Mouse (Mus musculus): Measurements from ENCODE around the gene Trim33.

Gene Trim33

GRCm38 (mm10) chr3:103279182-103280149 lies at the start of gene Trim33:
Gene Trim33, plus strand, starts transcription at chr3:103279293.
- peak; percentile 88 to 94 for DNase-seq (ENCODE audit: low spot score in 2 of 2)

DNA sequence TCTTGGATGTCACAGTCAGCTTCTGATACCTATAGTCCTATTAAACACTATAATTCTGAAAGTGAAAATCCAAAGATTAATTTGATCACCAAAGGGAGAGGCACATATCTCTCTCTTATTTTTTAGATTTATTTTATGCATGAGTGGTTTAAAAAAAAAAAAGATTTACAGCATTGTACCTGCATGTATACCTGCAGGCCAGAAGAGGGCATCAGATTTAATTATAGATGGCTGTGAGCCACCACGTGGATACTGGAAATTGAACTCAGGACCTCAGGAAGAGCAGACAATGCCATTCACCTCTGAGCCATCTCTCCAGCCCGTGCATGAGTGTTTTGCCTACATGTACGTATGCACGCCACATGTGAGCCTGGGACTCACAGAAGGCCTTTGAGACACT lies 46.7 kb upstream of the Trim33 start:
- no peak for DNase-seq (ENCODE audit: low spot score in 2 of 2)

GRCm38 (mm10) chr3:103241524-103241923 lies 37.6 kb upstream of the Trim33 start:
- no peak for DNase-seq (ENCODE audit: low spot score in 2 of 2)

DNA sequence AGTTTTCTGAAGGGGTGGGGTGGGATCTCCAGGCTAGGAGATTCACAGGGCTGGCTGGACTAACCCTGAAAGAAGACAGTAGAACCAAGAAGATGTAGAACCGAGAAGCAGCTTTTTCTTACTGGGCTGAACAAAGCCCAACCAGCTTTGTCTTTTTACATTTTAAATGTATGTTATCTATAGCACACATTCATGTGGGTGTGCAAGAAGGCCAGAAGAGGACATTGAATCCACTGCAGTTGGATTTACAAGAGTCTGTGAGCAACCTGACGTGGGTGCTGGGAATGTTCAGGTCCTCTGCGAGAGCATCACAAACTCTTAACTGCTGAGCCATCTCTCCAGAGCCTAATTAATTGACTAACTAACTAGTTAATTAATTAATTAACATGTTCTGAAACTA lies 36.9 kb upstream of the Trim33 start:
- no peak for DNase-seq (ENCODE audit: low spot score in 2 of 2)

DNA sequence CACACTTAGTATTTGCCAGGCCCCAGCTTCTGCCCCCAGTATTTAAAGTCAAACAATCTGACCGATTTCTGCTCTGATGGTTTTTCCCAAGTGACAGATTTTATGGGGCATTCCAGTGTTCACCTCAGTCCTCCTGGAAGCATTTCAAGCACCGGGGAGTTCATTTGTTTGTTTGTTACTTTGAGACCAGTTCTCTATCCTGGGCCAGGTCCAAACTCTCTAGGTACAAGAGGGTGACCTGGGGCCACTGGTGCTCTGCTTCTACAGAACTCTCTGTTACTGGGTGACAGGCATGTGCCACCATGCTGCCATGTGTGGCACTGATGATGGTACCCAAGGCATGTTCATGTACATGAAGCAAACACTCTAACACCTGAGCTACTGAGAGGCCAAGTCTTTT lies 35.6 kb upstream of the Trim33 start:
- DNase-seq (ENCODE audit: low spot score in 2 of 2), result no peak

- no peak for DNase-seq (ENCODE audit: low spot score in 2 of 2)
Observed at GRCm38 (mm10) chr3:103246627-103247260, 32.3 kb upstream of the Trim33 start.

GRCm38 (mm10) chr3:103256089-103256819 lies 22.8 kb upstream of the Trim33 start:
- DNase-seq (ENCODE audit: low spot score in 2 of 2), result no peak

DNA sequence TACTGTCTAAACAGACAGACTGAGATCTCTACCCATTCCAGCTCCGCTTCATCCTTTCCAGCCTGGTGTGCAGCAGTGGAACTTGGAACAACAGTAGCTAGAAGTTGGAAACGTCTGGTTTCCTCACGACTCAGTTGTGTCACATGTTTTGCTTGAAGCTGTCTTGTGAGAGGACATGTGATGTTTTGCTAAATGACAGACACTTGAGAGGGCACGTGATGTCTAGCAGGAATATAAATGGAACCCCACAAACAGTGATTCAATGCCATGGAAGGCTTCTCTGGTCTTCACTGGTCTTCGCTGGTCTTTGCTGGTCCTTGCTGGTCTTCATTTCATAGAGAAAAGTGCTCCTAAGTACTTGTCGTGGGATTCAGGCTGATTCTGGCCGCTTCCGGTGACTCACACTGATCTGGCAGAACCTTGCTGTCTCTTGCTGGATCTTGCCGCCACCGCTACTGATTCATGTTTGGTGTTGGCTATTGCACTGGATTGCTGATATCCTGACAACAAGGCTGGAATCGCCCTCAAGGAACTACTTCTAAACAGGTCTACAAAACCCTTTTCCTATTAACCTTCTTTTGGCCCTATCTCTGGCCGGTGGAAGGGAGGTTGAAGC lies 16.2 kb upstream of the Trim33 start:
- DNase-seq (ENCODE audit: low spot score in 2 of 2), result no peak

DNA sequence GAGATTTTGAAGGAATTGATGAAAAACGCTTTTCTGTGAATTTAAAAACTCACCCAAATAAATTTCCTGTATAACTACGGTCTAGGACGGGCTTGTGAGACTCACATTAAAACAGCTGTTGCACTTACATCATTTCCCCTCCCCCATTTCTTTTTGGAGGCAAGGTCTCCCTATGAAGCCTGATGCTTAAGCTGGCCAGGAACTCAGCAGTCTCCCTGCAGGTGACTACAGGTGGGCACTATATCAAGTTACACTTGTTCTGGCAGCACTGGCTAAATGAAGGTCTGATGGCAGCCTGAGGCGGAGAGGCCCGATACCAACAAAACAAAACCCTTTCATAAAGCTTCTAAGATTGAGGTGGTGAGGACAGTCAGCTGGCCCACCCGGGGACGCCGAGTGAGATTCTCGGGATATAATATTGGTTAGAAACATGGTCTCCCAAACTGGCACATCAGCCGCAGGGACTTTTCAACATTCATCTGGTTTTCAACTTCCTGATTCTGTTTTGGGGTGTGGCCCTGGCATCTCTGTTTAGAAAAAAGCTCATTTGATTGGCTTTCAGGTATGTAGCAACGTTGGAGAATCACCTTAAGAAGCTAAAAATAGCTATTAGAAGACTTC lies 422 bp upstream of the Trim33 start:
- DNase-seq (ENCODE audit: low spot score in 2 of 2), result peak in 1 of 2 experiments; percentile 72

GRCm38 (mm10) chr3:103280241-103280761 lies 1.2 kb downstream of the Trim33 start:
- peak; percentile 56 to 82 for DNase-seq (ENCODE audit: low spot score in 2 of 2)

- DNase-seq (ENCODE audit: low spot score in 2 of 2), result no peak
Observed at GRCm38 (mm10) chr3:103280875-103281274, 1.8 kb downstream of the Trim33 start.

GRCm38 (mm10) chr3:103288761-103289160 lies 9.7 kb downstream of the Trim33 start:
- DNase-seq (ENCODE audit: low spot score in 2 of 2), result no peak

DNA sequence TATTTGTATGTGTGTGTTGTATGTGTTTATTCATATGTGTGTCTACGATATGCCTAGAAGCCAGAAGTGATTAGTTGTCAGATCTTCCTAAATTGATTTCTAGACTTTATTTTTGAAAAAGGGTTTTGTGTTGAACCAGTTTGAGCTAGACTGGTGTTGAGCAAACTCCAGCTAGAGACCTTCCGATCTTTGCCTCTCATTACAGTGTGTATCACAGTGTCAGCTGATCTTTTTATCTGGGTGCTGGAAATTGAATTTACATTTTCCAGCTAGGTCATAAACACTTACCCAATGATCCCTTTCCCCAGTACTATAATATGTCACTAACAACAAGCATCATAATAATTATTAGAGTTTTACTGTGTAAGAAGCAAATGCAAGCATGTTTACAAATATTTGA lies 12.0 kb downstream of the Trim33 start:
- no peak for DNase-seq (ENCODE audit: low spot score in 2 of 2)

GRCm38 (mm10) chr3:103305411-103305982 lies 26.4 kb downstream of the Trim33 start:
- no peak for DNase-seq (ENCODE audit: low spot score in 2 of 2)

- no peak for DNase-seq (ENCODE audit: low spot score in 2 of 2)
Observed at GRCm38 (mm10) chr3:103309252-103309651, 30.2 kb downstream of the Trim33 start.

DNA sequence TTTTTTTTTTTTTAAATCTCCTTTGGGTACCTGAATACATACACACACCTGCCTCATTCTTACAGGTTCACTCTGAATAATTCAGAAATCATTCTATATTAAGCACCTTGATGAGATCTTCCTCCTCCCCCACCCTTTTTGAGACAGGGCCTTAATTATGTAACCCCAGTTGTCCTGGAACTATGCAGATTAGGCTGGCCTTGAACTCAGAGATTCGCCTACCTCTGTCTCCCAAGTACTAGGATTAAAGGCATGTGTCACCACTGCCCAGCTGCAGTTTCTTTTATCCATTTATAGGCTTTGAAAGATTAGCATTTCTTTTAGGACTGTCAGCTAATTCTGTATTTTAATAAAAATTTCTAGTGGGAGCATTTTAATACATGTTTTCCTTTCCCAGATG lies 30.7 kb downstream of the Trim33 start:
- DNase-seq (ENCODE audit: low spot score in 2 of 2), result no peak

- DNase-seq (ENCODE audit: low spot score in 2 of 2), result no peak
Observed at GRCm38 (mm10) chr3:103314291-103314690, 35.2 kb downstream of the Trim33 start.

- no peak for DNase-seq (ENCODE audit: low spot score in 2 of 2)
Observed at GRCm38 (mm10) chr3:103335371-103335770, 56.3 kb downstream of the Trim33 start.

GRCm38 (mm10) chr3:103346658-103347057 lies 67.6 kb downstream of the Trim33 start:
- no peak for DNase-seq (ENCODE audit: low spot score in 2 of 2)

DNA sequence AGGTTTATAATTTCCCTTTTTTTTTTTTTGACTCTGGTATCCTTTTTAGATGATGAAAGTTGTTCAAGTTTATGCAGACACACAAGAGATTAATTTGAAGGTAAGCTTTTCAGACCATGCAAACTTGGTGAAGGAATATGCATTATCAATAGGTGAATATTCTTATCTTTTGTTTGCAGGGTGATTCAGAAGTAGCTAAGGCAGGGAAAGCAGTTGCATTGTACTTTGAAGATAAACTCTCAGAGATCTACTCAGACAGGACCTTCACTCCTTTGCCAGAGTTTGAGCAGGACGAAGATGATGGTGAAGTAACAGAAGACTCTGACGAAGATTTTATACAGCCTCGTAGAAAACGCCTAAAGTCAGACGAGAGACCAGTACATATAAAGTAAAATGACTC lies 74.4 kb downstream of the Trim33 start:
- no peak for DNase-seq (ENCODE audit: low spot score in 2 of 2)

DNA sequence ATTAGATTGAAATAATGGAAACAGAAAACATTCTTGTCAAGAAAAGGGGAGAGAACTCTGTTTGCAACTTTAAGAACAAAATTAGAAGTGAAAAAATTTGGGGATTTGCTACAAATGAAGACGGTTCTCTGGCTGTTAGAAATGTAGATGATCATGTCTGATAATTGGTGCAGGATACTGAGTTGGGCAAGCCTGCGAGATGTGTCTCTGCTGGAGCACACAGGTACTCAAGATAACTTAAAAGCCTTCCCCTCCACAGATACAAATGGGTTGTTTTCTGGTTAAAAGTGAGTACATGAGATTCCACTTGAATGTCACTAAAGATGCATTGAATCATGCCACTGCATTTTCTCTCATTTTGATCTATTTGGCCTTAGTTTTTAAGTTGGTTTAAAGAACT lies 74.9 kb downstream of the Trim33 start:
- no peak for DNase-seq (ENCODE audit: low spot score in 2 of 2)

Measured in spleen, postnatal 4 days (tissue).